Mouse (Mus musculus): ENCODE measurements at regions not wholly inside any gene's neighbourhood (a gene's known extent, or its start where the extent isn't known, plus 50 kb on each side); places are given as distances from the start of the nearest gene placed in this dataset.

DNA sequence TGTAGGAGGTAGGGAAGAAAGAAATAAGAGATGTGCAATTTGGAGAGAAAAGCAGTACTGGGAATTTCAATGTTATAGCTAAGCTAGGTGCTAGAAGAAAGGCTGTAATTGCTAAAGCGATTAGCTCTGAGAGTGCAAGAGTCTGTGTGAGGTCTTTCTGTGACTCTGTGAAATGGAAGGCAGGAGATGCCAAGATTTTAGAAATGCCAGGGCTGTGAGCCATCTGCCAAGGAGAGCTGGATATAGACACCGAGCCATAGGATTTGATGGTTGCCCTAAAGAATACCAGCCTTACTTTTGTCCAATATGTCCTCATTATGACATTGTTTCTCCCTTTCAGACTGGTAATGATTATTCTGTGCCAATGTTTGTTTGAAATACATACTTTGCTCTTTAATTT is 669.2 kb upstream of the Tenm2 start:
- TF ChIP-seq CTCF (conservative IDR thresholded peaks at IDR 0.05; ENCODE audit: low read length) (no peak), NANOG (IDR thresholded peaks at IDR 0.05; ENCODE audit: borderline replicate concordance, low read length) (no peak), POU5F1 (IDR thresholded peaks at IDR 0.05; ENCODE audit: borderline replicate concordance, low read length) (no peak)

All from E14TG2a.4 (cell line).